Mouse (Mus musculus): ENCODE measurements around the gene Spata25. TPM values are rescaled to one million over a fixed set of nuclear protein-coding genes. Genes with fewer than 3 reads are reported as not detected.
A peak's percentile ranks its signal among the peaks of the same experiment; 100 is the strongest.

Gene Spata25
- polyA plus RNA-seq, 1 experiment from 2014 or later: not detected

DNA sequence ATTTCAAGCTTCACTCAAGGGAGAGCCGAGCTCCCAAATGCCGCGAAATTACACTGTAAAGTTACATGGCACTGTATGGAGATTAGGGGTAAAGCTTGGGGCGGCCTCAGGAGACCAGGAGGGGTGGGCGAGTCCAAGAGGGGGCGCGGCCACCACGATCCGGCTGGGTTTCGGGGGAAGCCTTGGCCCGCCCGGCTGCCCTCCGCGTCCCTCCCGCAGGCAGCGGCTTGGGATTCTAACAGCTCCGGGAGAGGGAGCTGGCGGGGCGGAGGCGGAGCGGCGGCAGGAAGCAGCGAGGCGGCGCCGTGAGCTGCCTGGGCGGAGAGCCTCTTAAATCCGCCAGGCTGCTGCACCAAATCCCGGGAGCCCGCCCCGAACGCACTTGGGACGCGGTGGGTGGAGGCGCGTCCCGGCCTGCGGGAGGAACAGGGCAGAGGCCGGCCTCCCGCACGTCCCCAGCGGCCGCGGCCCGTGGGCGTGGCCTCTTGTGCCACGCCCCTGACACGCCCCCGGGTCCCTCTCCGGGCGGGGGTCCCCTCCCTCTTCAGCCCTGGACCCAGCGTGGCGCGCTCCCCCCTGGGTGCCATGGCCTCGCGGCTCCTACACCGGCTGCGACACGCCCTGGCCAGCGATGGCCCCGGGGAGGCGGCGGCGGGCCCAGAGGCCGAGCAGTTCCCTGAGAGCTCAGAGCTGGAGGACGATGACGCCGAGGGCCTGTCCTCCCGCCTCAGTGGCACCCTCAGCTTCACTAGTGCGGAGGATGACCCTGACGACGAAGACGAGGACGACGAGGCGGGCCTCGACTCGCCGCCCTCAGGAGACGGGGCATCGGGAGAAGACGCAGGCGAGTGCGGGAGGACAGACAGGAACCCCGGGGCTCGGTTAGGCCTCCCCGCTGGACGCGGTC lies 42.6 kb downstream of the Spata25 start, which contains the start of gene Snx21:
Gene Snx21 (plus strand): TSS at position 343 of the 907 bp plus-strand sequence.
- Histone ChIP-seq H3K4me3 (ENCODE audit: low read depth, low read length) (peak within 1 kb of the TSS; percentile 74), H3K27ac (ENCODE audit: low read depth) (peak within 1 kb of the TSS; percentile 98), H3K27me3 (ENCODE audit: insufficient read depth, low read length) (no peaks in the 10 kb centered on the region), H3K36me3 (replicated peaks; ENCODE audit: insufficient read depth, low read length) (peaks cover 5% of the 10 kb centered on the region), H3K4me2 (ENCODE audit: low read depth, low read length) (peak within 1 kb of the TSS; percentile 99), H3K9me3 (ENCODE audit: low read length) (no peaks in the 10 kb centered on the region), H3K4me1 (ENCODE audit: insufficient read depth) (peaks cover 32% of the 10 kb centered on the region), H3K9ac (replicated peaks) (peak within 1 kb of the TSS; percentile 89)
- DNase-seq (peak; percentile 90), ATAC-seq (peak; percentile 87)
- whole genome bisulfite sequencing (ENCODE audit: insufficient replicate concordance): under 1% methylated on average over 60 of the region's 89 CpGs
- TF ChIP-seq CTCF (IDR thresholded peaks at IDR 0.05; ENCODE audit: low read depth) (peak; percentile 59), EP300 (IDR thresholded peaks at IDR 0.05; ENCODE audit: low read depth) (no peak)

- 8% methylated on average over 7 of the region's 7 CpGs for WGBS (ENCODE audit: insufficient replicate concordance)
- H3K4me1 ChIP-seq (ENCODE audit: insufficient read depth): peaks cover 32% of the 10 kb centered on the region
- ATAC-seq: no peak
- peaks cover 4% of the 10 kb centered on the region for H3K36me3 ChIP-seq (replicated peaks; ENCODE audit: insufficient read depth, low read length)
- TF ChIP-seq CTCF (IDR thresholded peaks at IDR 0.05; ENCODE audit: low read depth): no peak
- TF ChIP-seq EP300 (IDR thresholded peaks at IDR 0.05; ENCODE audit: low read depth): no peak
- H3K4me3 ChIP-seq (ENCODE audit: low read depth, low read length): peak overlapping the region; percentile 74
- no peaks in the 10 kb centered on the region for H3K27me3 ChIP-seq (ENCODE audit: insufficient read depth, low read length)
- peak overlapping the region; percentile 89 for H3K9ac ChIP-seq (replicated peaks)
- peak overlapping the region; percentile 98 for H3K27ac ChIP-seq (ENCODE audit: low read depth)
- no peaks in the 10 kb centered on the region for H3K9me3 ChIP-seq (ENCODE audit: low read length)
- H3K4me2 ChIP-seq (ENCODE audit: low read depth, low read length): peak overlapping the region; percentile 99
- DNase-seq: no peak
These were observed 43.4 kb downstream of the Spata25 start for GRCm38 (mm10) chr2:164784869-164785420.

DNA sequence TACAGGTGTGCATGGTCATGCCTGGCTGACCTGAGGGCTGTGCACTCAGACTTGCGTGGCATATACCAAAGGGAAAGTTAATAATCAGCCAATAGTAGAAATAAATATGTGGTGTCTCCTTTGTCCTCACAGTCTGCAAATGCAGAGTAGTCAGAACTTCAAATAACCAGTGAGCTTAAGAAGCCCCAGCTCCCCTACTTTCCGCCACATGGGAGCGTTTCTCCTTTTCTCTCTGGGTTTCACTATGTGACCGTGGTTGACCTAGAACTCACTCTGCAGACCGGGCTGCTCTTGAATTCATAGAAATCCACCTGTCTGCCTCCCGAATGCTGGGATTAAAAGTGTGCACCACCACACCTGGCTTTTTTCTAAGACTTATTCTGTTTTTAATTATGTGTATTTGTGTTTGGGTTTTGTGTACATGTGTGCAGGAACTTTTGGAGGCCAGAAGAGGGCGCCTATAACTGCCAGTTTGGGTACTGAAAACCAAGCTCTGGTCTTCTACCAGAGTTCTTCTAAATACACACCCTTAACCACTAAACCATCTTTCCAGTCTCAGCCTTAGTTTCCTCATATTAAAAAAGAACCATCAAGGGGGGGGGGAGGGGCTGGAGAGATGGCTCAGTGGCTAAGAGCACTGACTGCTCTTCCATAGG lies 44.3 kb downstream of the Spata25 start:
- TF ChIP-seq EP300 (IDR thresholded peaks at IDR 0.05; ENCODE audit: low read depth): no peak
- peak; percentile 60 for TF ChIP-seq CTCF (IDR thresholded peaks at IDR 0.05; ENCODE audit: low read depth)
- Histone ChIP-seq H3K27me3 (ENCODE audit: insufficient read depth, low read length) (no peaks in the 10 kb centered on the region), H3K4me3 (ENCODE audit: low read depth, low read length) (no peak overlapping the region), H3K4me1 (ENCODE audit: insufficient read depth) (peaks cover 32% of the 10 kb centered on the region), H3K36me3 (replicated peaks; ENCODE audit: insufficient read depth, low read length) (peaks cover 4% of the 10 kb centered on the region), H3K9me3 (ENCODE audit: low read length) (no peaks in the 10 kb centered on the region), H3K27ac (ENCODE audit: low read depth) (no peak overlapping the region), H3K4me2 (ENCODE audit: low read depth, low read length) (peak overlapping the region; percentile 99; the same call in 1 of the 2 replicates), H3K9ac (replicated peaks) (no peak overlapping the region)
- ATAC-seq (no peak), DNase-seq (no peak)
- 73% methylated on average over 7 of the region's 7 CpGs for WGBS (ENCODE audit: insufficient replicate concordance)

DNA sequence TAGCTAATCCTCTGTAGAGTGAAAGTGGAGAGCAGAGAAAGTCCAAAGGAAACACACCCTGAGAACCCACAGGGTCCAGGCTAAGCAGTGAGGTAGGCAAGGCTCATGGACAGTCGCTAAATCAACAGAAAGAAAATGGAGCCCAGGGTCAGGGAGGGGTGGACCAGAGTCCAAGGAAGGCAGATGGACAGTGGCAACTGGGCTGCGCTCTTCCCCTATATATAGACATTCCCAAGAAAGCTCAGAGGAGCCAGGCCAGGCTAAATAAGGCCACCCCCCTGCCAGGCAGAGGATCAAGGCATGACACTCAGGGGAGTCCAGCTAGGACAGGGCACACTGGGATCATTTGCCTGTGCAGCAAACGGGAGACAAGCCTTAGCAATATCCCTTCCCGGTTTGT lies 46.5 kb downstream of the Spata25 start:
- H3K4me1 ChIP-seq (ENCODE audit: insufficient read depth): peaks cover 19% of the 10 kb centered on the region
- TF ChIP-seq EP300 (IDR thresholded peaks at IDR 0.05; ENCODE audit: low read depth) (no peak), CTCF (IDR thresholded peaks at IDR 0.05; ENCODE audit: low read depth) (no peak)
- H3K9me3 ChIP-seq (ENCODE audit: low read length): no peaks in the 10 kb centered on the region
- DNase-seq (no peak), ATAC-seq (no peak)
- H3K4me3 ChIP-seq (ENCODE audit: low read depth, low read length): no peak overlapping the region
- no peak overlapping the region for H3K27ac ChIP-seq (ENCODE audit: low read depth)
- no peaks in the 10 kb centered on the region for H3K27me3 ChIP-seq (ENCODE audit: insufficient read depth, low read length)
- H3K9ac ChIP-seq (replicated peaks): no peak overlapping the region
- WGBS (ENCODE audit: insufficient replicate concordance): 78% methylated on average over 4 of the region's 4 CpGs
- H3K36me3 ChIP-seq (replicated peaks; ENCODE audit: insufficient read depth, low read length): no peaks in the 10 kb centered on the region
- no peak overlapping the region for H3K4me2 ChIP-seq (ENCODE audit: low read depth, low read length)

DNA sequence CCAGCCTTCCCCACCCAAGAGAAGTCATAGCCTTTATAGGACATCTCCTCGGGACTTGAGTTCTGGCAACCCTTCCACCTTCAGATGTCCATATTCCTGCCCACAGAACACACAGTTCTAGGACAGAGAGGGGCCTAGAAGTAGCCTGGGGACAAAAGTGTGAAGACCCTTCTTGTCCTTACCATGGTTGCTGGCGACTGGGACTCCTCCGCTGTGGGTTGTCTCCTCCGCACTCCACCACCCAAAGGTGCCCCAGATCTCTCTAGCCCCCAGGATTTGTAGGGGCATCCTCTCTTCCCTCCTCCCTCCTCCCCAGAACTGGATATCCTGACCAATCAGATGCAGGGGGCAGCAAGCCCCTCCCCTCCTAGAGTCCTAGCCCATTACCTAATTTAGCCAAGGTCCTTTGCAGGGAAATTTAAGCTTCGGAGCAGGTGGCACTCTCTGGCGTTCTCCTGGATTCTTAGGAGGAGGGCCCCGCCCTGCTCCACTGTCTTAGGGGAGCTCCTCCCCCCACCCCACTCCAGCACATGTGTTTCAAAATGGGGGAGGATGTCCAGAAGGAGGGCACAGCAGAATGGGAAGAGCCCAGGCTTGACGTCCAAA lies 48.8 kb downstream of the Spata25 start, which contains the start of gene Tnnc2:
Gene Tnnc2 (minus strand): TSS at position 487 of the 606 bp plus-strand sequence.
- ATAC-seq (no peak), DNase-seq (no peak)
- Histone ChIP-seq H3K9ac (replicated peaks) (no peak within 1 kb of the TSS), H3K27ac (ENCODE audit: low read depth) (no peak within 1 kb of the TSS), H3K4me2 (ENCODE audit: low read depth, low read length) (no peak within 1 kb of the TSS), H3K4me1 (ENCODE audit: insufficient read depth) (peaks cover 4% of the 10 kb centered on the region), H3K9me3 (ENCODE audit: low read length) (no peaks in the 10 kb centered on the region), H3K36me3 (replicated peaks; ENCODE audit: insufficient read depth, low read length) (no peaks in the 10 kb centered on the region), H3K4me3 (ENCODE audit: low read depth, low read length) (no peak within 1 kb of the TSS), H3K27me3 (ENCODE audit: insufficient read depth, low read length) (peaks cover 6% of the 10 kb centered on the region; the same call in 1 of the 2 replicates)
- 65% methylated on average over 8 of the region's 8 CpGs for WGBS (ENCODE audit: insufficient replicate concordance)
- TF ChIP-seq EP300 (IDR thresholded peaks at IDR 0.05; ENCODE audit: low read depth): no peak
- TF ChIP-seq CTCF (IDR thresholded peaks at IDR 0.05; ENCODE audit: low read depth): no peak
